Mouse (Mus musculus): ENCODE data around the gene Fosl2. TPM values are rescaled to one million over a fixed set of nuclear protein-coding genes. Genes with fewer than 3 reads are reported as not detected.

Gene Fosl2
- polyA plus RNA-seq (2015; fragmentation: Nextera tagmentation; extraction: Ambion mirVana): 2.7 and 2.8 TPM in 2 replicates

- peaks cover 46% of the 10 kb centered on the region for H3K27me3 ChIP-seq
- WGBS: 1% methylated on average over 65 of the region's 85 CpGs
Observed at GRCm38 (mm10) chr5:32135336-32136206, at the start of gene Fosl2. Gene Fosl2, plus strand, starts transcription at chr5:32135801.

GRCm38 (mm10) chr5:32085971-32086370 is 49.6 kb upstream of the Fosl2 start:
- WGBS: 90% methylated on average over 2 of the region's 2 CpGs
- Histone ChIP-seq H3K36me3 (no peaks in the 10 kb centered on the region), H3K27ac (replicated peaks) (no peak overlapping the region), H3K4me3 (no peak overlapping the region), H3K4me2 (replicated peaks) (no peak overlapping the region), H3K4me1 (no peaks in the 10 kb centered on the region), H3K27me3 (no peaks in the 10 kb centered on the region), H3K9me3 (no peaks in the 10 kb centered on the region), H3K9ac (replicated peaks) (no peak overlapping the region)
- ATAC-seq (replicated peaks): no peak

More at GRCm38 (mm10) chr5:32135336-32136206, at the start of gene Fosl2:
- Histone ChIP-seq H3K4me3 (peak within 1 kb of the TSS; percentile 65), H3K4me1 (peaks cover 31% of the 10 kb centered on the region), H3K36me3 (no peaks in the 10 kb centered on the region), H3K4me2 (replicated peaks) (peak within 1 kb of the TSS; percentile 84), H3K9me3 (no peaks in the 10 kb centered on the region), H3K27ac (replicated peaks) (peak within 1 kb of the TSS; percentile 90), H3K9ac (replicated peaks) (peak within 1 kb of the TSS; percentile 69)
- ATAC-seq (replicated peaks): peak; percentile 88

DNA sequence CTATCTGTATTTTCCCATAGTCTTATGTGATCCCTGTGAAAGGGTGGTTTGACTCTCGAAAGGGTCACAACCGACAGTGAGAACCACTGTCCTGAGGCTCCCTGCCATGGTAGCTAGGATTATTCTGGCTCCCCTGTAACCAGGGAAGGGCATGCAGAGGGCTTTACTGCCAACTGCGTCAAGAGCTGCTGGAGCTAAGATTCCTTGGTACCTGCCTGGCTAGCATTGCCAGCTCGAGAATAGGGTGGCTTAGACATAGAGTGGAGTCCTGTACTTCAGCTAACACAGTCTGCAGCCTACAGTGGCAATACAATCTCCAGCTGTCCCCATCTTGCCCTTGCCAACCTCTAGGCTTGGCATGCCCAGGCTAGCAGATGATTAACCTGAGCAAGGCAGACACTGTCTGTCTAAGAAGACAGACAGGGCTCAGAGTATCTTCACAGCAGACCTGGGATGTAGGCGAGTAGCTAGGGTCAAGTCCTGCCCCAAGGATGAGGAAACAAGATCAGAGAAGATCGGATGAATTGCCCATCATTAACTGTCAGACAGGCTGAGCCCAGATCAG is 49.0 kb upstream of the Fosl2 start:
- H3K4me3 ChIP-seq: no peak overlapping the region
- no peak overlapping the region for H3K4me2 ChIP-seq (replicated peaks)
- no peaks in the 10 kb centered on the region for H3K36me3 ChIP-seq
- no peak for ATAC-seq (replicated peaks)
- no peak overlapping the region for H3K9ac ChIP-seq (replicated peaks)
- H3K4me1 ChIP-seq: no peaks in the 10 kb centered on the region
- WGBS: 89% methylated on average over 6 of the region's 6 CpGs
- H3K9me3 ChIP-seq: no peaks in the 10 kb centered on the region
- no peak overlapping the region for H3K27ac ChIP-seq (replicated peaks)
- no peaks in the 10 kb centered on the region for H3K27me3 ChIP-seq

DNA sequence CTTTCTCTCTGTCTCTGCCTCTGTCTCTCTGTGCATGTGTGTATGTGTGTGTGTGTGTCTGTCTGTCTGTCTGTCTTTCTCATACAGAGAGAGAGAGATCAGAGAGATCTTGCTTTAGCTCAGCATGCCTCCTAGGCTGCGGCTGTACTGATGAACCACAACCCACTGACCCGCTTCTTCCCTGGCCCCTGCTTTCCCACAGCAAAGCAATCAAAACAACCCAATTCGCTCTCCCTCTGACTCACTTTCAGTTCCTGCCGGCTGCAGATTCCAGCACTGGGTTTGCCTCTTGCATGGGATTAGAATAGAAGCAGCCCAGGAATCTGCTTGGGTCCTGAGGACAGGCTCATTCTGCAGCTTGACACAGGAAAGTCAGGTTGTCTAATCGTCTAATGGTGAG is 46.1 kb upstream of the Fosl2 start:
- Histone ChIP-seq H3K4me3 (no peak overlapping the region), H3K9ac (replicated peaks) (no peak overlapping the region), H3K4me1 (no peaks in the 10 kb centered on the region), H3K27me3 (no peaks in the 10 kb centered on the region), H3K36me3 (no peaks in the 10 kb centered on the region), H3K27ac (replicated peaks) (no peak overlapping the region), H3K4me2 (replicated peaks) (no peak overlapping the region), H3K9me3 (no peaks in the 10 kb centered on the region)
- WGBS: 63% methylated on average over 5 of the region's 5 CpGs
- no peak for ATAC-seq (replicated peaks)

GRCm38 (mm10) chr5:32092281-32092680 is 43.3 kb upstream of the Fosl2 start:
- ATAC-seq (replicated peaks): no peak

GRCm38 (mm10) chr5:32098691-32099090 is 36.9 kb upstream of the Fosl2 start:
- no peak overlapping the region for H3K27ac ChIP-seq (replicated peaks)
- no peaks in the 10 kb centered on the region for H3K9me3 ChIP-seq
- 58% methylated on average over 3 of the region's 3 CpGs for WGBS
- H3K4me1 ChIP-seq: peaks cover 6% of the 10 kb centered on the region
- H3K36me3 ChIP-seq: no peaks in the 10 kb centered on the region
- no peak overlapping the region for H3K4me2 ChIP-seq (replicated peaks)
- ATAC-seq (replicated peaks): no peak
- no peak overlapping the region for H3K4me3 ChIP-seq
- no peaks in the 10 kb centered on the region for H3K27me3 ChIP-seq
- no peak overlapping the region for H3K9ac ChIP-seq (replicated peaks)

More at GRCm38 (mm10) chr5:32092281-32092680, 43.3 kb upstream of the Fosl2 start:
- no peaks in the 10 kb centered on the region for H3K36me3 ChIP-seq
- no peak overlapping the region for H3K9ac ChIP-seq (replicated peaks)
- no peak overlapping the region for H3K27ac ChIP-seq (replicated peaks)
- no peak overlapping the region for H3K4me3 ChIP-seq
- H3K9me3 ChIP-seq: no peaks in the 10 kb centered on the region
- no peaks in the 10 kb centered on the region for H3K4me1 ChIP-seq
- no peaks in the 10 kb centered on the region for H3K27me3 ChIP-seq
- no peak overlapping the region for H3K4me2 ChIP-seq (replicated peaks)

GRCm38 (mm10) chr5:32102484-32102883 is 33.1 kb upstream of the Fosl2 start:
- H3K27me3 ChIP-seq: no peaks in the 10 kb centered on the region
- no peaks in the 10 kb centered on the region for H3K36me3 ChIP-seq
- H3K9me3 ChIP-seq: no peaks in the 10 kb centered on the region
- peaks cover 6% of the 10 kb centered on the region for H3K4me1 ChIP-seq
- WGBS: 13% methylated on average over 5 of the region's 5 CpGs
- H3K4me2 ChIP-seq (replicated peaks): no peak overlapping the region
- H3K9ac ChIP-seq (replicated peaks): no peak overlapping the region
- H3K4me3 ChIP-seq: no peak overlapping the region
- H3K27ac ChIP-seq (replicated peaks): no peak overlapping the region
- no peak for ATAC-seq (replicated peaks)

GRCm38 (mm10) chr5:32102971-32103431 is 32.6 kb upstream of the Fosl2 start:
- H3K27ac ChIP-seq (replicated peaks): no peak overlapping the region
- no peak overlapping the region for H3K4me2 ChIP-seq (replicated peaks)
- no peaks in the 10 kb centered on the region for H3K9me3 ChIP-seq
- no peaks in the 10 kb centered on the region for H3K27me3 ChIP-seq
- no peak overlapping the region for H3K4me3 ChIP-seq
- H3K9ac ChIP-seq (replicated peaks): no peak overlapping the region
- WGBS: 82% methylated on average over 6 of the region's 6 CpGs
- no peaks in the 10 kb centered on the region for H3K36me3 ChIP-seq
- ATAC-seq (replicated peaks): no peak
- H3K4me1 ChIP-seq: peaks cover 6% of the 10 kb centered on the region

- H3K4me1 ChIP-seq: peaks cover 6% of the 10 kb centered on the region
- H3K27me3 ChIP-seq: no peaks in the 10 kb centered on the region
- H3K9me3 ChIP-seq: no peaks in the 10 kb centered on the region
- H3K9ac ChIP-seq (replicated peaks): no peak overlapping the region
- ATAC-seq (replicated peaks): no peak
- no peaks in the 10 kb centered on the region for H3K36me3 ChIP-seq
- 97% methylated on average over 1 of the region's 1 CpGs for WGBS
- H3K4me2 ChIP-seq (replicated peaks): no peak overlapping the region
- no peak overlapping the region for H3K4me3 ChIP-seq
- H3K27ac ChIP-seq (replicated peaks): no peak overlapping the region
Observed at GRCm38 (mm10) chr5:32103545-32103944, 32.1 kb upstream of the Fosl2 start.

DNA sequence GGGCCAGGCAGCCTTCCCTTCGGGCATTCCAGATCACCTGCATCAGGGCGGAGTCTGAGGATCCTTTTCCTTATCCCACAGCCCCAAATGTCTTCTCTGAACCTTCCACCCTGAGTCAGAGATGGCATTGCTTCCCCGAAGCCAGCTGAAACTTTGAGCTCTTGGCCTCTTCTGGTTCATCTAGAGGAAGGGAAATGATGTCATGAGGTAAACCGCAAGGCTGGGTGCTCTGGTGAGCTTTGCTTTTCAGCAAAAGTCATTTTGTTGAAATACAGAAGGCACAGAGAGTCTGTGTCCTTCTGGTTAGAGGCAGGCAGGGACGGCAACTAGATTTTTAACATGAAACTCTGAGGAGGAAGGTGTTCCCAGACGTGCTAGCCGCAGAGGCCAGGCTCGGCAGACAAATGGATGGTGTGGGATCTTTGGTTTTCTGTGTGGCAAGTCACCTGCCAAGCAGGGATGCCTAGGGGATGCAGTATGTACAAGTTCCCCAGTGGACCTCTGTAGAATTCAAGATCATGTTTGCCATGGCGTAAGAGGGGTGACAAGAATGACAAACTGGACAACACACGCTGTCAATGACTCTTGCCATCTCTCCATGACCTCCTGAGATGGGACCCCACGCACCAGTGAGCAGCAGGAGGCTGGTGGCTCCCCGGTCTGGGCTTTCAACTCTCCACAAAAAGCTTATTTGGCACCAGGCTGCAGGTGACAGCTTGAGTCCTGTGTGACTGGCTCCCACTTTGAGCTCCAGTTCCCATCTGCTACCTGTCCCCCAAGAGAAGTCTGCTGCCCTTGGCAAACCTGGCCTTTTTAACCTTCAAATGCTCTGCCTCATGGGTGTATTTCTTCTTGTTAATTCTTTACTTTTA is 31.2 kb upstream of the Fosl2 start:
- H3K36me3 ChIP-seq: no peaks in the 10 kb centered on the region
- no peak for ATAC-seq (replicated peaks)
- H3K27me3 ChIP-seq: no peaks in the 10 kb centered on the region
- 85% methylated on average over 12 of the region's 12 CpGs for WGBS
- H3K27ac ChIP-seq (replicated peaks): no peak overlapping the region
- no peak overlapping the region for H3K4me2 ChIP-seq (replicated peaks)
- no peak overlapping the region for H3K4me3 ChIP-seq
- no peaks in the 10 kb centered on the region for H3K9me3 ChIP-seq
- no peak overlapping the region for H3K9ac ChIP-seq (replicated peaks)
- H3K4me1 ChIP-seq: peaks cover 6% of the 10 kb centered on the region

GRCm38 (mm10) chr5:32106473-32107140 is 29.0 kb upstream of the Fosl2 start:
- ATAC-seq (replicated peaks): no peak
- Histone ChIP-seq H3K36me3 (no peaks in the 10 kb centered on the region), H3K9me3 (no peaks in the 10 kb centered on the region), H3K9ac (replicated peaks) (no peak overlapping the region), H3K4me3 (no peak overlapping the region), H3K27me3 (no peaks in the 10 kb centered on the region), H3K27ac (replicated peaks) (no peak overlapping the region), H3K4me1 (peaks cover 6% of the 10 kb centered on the region), H3K4me2 (replicated peaks) (no peak overlapping the region)
- WGBS: 86% methylated on average over 5 of the region's 5 CpGs

Measured in forebrain, embryonic 15.5 days (tissue).